Comparison of ENCODE assay signal across 10 mouse cellular contexts in genomic region chr8:115196859-115197258, GRCm38 (mm10).
A peak's percentile ranks its signal among the peaks of the same experiment; 100 is the strongest.
DNase-seq lines count a peak whose midpoint lies in the region; ATAC-seq lines count a peak whose summit lies in the region.
"Had no signal": no experiment of that assay in that cellular context is flagged by ENCODE, and none has a peak within 500 bp of the region (broad histone marks: within the 10 kb centered on the region; RNA-seq: fewer than 3 reads in every experiment).

No protein-coding gene starts in this region.

- peak; percentile 44 for ATAC-seq in granulocyte monocyte progenitor cell, adult 5-6 weeks (replicated peaks; ENCODE audit: poor library complexity, severe bottlenecking)

- peak; percentile 69 for DNase-seq in embryo, embryonic 10 days (ENCODE audit: low spot score)
- DNase-seq in embryo, embryonic 9.5 days (ENCODE audit: extremely low spot score), result no peak
- DNase-seq in thymus, postnatal 0 days (ENCODE audit: low spot score), result peak; percentile 66
- DNase-seq in thymus, postnatal 36 days, result no peak
- peak; percentile 4 for DNase-seq in splenic B cell, adult 2 months (ENCODE audit: low read depth, low spot score)
- no peak for DNase-seq in urinary bladder, postnatal 10 days (ENCODE audit: low spot score)
- no peak for DNase-seq in cerebellum, postnatal 4 days (ENCODE audit: low spot score in 2 of 2)
- DNase-seq: heart, postnatal 10 days; kidney, postnatal 10 days had no signal

- H3K27me3 ChIP-seq in splenic B cell, adult 2 months (ENCODE audit: control insufficient read depth, insufficient read depth, low read length, poor library complexity, severe bottlenecking), result no peaks in the 10 kb centered on the region

- no peaks in the 10 kb centered on the region for H3K36me3 ChIP-seq in splenic B cell, adult 2 months (ENCODE audit: control insufficient read depth, insufficient read depth, low read length, poor library complexity, severe bottlenecking)

Comparison
In these comparisons a context has a peak if more than half of its experiments do, and no peak if none do; other contexts are left out.
1. DNase-seq: peak in embryo, embryonic 10 days (single experiment), thymus, postnatal 0 days (single experiment) and splenic B cell, adult 2 months (single experiment); none in embryo, embryonic 9.5 days (single experiment), thymus, postnatal 36 days (0 of 2), urinary bladder, postnatal 10 days (single experiment) and cerebellum, postnatal 4 days (0 of 2).